Mouse (Mus musculus) layer of hippocampus, adult 9-10 months (tissue): ENCODE measurements at regions not wholly inside any gene's neighbourhood (a gene's known extent, or its start where the extent isn't known, plus 50 kb on each side); places are given as distances from the start of the nearest gene placed in this dataset.
"Not testable (repeated sequence)": the region's sequence is repeated elsewhere in the genome, so short reads cannot be mapped to it uniquely, and the experiment has no call there.

Experiments used
- DNase-seq: peaks from one replicate; pipeline ENCODE4 v3.0.0; 2022; ENCODE audit warnings: low spot score

DNA sequence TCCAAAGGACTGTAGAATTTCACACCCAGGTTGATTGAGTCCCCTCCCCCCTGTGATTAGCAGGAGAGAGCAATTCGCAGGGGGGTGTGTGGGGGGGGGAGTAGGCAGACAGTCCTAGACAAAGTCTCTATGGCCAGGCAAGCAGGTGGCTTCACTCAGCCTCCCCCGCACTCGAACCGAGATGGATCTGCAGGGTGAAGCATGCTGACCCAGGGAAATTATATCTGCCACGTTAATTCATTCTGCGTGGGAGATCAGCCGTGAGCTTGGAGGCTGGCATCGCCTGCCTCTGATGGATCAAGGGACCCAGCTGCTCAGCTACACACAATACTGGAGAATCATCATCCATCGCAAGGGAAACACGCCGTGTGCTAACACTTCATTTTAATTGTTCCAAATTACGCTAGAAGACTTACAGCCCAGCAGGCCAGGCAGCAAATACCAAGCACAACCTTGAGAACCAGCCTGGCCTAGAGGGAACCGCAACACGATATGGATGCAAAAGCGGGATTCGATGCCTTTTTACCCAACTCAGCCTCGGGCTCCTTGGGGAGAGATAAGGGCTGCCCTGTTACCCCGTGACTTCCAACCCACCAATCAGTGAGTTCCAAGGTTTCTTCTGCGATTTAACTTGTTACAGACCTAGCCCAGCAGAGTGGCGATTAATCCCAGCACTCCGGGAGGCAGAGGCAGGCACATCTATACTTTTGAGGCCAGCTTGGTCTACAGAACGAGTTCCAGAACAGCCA, 137.7 kb upstream of the Top1 start:
- DNase-seq: peak; percentile 1

DNA sequence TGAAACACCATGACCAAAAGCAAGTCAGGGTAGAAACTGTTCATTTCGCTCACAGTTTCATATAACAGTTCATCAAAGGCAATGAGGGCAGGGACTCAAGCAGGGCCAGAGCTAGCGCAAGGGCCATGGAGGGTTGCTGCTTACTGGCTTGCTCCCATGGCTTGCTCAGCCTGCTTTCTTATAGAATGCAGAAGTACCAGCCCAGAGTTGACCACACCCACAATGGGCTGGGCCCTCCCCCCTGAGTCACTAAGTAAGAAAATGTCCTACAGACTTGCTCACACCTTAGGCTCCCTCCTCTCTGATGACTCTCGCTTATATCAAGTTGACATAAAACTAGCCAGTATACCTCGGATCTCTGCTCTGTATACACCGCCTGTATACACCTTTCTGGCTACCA, 135.5 kb upstream of the Top1 start:
- no peak for DNase-seq

DNA sequence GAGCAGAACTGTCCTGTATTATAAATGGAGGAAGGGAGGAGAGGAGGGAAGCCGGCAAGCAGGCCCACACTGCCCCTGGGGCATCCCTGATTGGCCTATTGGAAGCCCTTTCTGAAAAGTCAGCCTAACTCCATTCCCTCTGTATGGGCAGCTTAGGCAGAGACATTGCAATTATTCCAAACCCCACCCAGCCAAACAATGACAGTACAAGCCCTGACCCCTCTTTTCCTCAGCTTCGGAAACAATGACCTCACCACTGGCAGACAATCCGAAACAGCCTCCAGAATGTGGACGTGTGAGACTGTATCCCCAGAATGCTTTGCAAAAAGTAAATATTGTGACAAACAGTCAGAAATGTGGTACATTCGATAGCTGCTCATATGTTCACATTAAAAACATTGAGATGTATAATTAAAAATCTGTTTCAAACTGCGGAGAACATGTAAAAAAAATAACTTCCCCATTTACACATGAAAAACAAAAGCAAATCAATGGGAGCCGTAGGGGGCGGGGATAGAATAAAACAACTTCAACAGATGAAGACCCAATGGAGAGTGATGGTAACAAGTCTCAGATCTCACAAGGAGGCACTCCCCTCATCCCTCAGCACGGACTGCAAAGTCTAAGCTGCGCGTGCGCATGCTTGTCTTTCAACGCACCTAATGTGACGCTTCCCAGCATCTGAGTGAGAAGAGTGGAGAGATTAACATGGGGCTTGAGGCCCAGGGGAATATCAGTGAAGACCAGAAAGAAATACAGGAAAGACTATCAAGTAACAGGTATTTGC, 134.9 kb upstream of the Top1 start:
- no peak for DNase-seq

DNA sequence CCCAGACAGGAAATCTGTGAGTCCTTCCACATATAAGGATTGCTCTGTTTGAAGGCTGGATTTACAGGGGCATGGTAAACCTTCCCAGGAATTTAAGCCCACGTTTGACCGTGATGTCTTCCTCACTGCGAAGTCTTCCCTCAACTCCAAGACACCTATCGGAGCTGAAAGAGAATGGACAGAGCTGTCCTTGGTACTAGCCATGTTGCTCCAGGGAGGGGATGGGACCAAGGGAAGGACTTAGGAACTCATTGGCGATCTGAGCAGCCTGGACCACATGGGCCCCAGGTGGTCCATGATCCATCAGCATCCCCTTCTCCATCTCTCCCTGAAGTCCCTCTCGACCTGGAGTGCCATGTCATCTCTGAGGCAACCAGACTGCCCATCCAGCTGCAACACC, 130.1 kb upstream of the Top1 start:
- no peak for DNase-seq

DNA sequence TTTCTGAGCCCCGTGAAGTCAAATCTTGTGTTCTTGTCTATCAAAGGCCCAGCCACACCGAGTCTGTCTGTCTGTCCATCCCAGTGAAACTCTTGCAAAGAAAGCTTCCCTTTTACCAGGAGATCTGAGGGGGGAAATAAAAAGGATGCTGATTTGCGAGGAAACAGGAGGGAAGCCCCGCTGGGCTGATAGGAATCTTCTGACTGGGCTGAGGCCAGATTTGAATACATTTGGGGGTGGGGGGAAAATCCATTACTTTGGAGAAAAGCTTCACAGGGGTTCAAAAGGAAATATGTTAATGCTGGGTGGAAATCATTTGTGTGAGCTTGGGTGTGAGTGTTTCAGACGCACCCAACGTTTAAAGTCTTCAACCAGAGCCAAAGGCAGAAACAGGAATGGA, 129.2 kb upstream of the Top1 start:
- no peak for DNase-seq

DNA sequence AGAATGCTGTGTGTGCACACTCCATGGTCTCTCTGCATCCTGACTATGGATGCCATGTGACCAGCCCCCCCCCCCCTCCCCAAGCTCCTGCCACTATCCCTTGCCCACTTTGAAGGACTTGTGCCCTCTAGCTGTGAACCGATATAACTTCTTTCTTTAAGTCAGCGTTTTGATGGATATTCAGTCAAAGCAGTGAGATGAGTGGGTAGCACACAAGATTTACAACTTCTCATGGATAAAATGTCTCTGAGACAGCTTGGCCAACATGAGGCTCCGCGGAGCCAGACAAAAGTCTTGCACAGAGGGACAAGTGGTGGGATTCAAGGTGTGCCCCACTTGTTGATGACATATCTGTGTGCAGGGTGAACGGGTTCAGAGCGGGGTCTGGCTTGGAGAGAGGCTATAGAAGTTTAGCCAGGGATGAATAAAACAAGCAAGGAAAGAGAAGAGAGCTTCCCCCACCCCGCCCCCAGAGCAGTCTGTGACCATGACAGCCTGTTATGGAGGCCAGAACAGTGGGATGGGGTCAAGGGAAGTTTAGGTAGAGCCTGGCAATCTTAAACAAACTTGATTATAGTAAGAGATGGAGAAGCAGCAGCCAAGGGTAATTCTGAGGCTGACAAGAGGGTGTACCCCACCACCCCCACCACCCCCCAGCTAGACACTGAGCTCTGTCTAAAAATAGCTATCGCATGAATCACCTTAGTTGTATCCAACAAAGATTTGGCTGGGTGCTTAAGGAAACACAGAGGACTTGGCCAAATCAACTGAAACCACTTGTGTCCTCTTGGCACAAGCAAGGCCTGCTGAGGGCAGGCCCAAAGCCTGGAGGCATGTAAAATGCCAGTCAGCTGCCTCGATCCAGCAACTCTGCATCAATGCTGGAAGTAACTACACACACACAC, 120.1 kb upstream of the Top1 start:
- no peak for DNase-seq

DNA sequence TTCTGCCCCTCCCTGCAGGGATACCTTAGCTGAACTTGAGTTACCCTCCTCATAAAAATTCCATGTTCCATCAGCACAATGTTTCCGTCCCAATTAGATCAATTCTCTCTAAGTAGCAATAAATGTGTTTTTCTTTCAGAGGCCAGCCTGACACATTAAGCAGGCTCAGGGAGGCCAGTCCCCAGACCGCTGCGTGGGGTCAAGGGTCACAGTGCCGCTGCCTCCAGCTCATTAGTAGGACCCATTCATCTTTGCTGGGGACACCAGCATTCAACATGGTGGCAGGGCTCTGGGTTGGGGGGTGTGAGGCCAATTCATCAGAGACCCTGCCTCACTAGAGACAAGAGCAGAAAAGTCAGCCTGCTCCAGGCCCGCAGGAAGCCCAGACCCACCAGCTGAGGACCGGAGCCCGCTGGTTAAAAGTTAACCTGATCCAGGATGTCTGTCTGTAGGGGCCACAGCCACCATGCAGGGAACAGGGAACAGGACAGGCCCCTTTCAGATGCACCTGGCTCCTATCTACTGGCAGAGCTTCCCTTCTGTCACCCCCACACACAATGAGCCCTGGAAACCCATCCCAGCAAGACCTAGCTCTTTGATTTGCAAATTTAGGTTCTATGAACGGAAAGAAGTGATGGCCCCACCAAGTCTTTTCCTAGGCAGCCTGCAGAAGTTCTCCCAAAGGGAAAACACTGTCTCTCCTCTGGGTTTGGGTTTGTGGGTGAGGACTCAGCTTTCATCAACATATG, 119.1 kb upstream of the Top1 start:
- no peak for DNase-seq

DNA sequence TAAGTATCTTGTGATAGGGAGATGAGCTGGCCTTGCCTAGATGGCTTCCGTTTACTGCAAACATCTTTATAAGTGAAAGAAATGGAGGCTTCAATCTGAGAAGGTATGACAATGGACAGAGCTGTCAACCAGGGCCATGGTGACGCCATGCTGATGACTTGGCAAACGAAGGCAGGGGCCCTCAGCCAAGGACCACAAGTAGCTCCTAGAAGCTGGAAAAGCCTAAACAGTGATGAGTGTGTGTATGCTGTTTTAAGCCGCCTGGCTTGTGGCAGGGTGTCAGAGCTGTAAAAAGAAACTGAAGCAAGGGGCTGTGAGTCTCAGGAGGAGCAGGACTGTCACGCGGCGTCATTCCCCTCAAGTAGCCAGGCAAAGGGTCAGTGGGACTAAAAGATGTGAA, 116.4 kb upstream of the Top1 start:
- DNase-seq: no peak

DNA sequence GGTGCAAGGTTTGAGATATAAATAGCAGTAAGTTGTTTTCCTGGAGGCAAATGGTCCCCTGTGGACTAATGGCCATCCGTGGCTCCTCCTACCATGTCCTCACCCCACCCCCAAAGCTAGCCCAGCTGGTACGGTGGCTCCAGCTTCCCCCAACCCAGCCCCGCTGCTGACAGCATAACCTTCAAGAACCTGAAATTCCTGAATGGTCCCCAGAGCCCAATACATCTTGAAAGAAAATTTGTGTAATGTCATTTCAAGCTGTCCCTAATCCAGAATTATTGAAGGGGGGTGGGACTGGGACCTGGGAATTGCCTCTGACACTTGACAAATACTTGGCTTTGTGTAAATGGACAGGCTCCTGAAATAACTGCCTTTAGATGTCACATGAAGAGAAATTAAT, 115.3 kb upstream of the Top1 start:
- no peak for DNase-seq

DNA sequence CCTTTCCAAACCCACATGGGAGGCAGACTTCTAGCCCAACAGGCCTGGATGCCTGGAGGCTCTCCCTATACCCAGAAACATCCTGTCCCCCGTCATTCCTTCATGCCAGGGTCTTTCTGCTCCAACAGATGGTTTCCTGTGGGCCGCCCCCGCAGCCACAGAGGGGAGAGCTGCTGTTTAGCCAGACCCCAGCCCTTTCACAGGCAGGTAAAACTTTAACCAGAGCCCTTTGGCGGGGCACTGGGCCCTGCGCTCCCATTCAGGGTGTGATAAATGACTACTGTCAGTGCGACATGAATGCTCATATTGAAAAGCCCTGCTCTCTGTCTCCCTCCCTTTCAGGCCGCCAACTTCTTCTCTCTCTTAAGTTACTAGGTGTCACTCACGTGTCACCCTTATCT, 108.4 kb upstream of the Top1 start:
- no peak for DNase-seq

DNA sequence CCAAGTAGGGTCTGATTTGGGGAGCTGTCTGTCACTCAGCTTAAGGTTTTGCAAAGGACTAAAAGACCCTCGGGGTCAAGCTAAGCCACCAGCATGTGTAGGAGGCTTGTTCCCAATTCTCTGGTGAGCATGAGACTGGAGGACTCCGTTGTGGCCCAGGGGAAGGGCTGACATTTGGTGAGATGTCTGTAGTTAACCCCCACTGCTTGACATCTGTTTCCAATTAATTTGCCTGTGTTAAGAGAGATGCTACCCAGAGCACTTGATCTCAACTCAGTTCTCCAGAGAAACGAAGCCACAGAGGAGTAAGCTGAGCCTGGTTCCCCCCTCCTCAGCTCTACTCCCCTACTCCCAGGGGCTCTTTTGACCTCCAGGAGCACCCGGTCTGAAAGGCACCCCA, 100.2 kb upstream of the Top1 start:
- no peak for DNase-seq

DNA sequence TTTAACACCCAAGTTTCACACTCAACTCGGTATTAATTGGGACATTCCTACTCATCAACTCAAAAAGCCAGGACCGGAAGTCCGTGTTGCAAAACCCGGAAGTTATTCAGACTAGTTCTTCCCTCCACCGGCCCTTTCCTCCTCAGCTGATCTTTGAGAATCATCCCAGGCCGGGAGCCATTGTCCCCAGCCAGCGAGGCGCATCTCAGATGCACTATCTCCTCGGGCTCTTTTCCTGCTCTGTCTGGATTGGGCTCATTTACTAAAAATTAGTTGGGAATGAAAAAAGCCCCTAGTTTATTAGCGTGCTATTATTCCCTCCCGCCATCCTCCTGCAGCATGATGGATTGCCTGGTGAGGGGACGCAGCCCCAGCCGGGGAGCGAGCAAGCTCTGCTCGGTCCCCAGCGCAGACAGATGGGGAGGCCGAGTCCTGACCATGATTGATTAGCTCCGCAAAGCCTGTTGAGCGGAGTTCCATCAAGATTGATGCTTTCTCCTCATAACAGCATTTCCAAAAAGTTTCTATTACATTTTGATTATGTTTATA, 93.5 kb upstream of the Top1 start:
- DNase-seq: no peak

DNA sequence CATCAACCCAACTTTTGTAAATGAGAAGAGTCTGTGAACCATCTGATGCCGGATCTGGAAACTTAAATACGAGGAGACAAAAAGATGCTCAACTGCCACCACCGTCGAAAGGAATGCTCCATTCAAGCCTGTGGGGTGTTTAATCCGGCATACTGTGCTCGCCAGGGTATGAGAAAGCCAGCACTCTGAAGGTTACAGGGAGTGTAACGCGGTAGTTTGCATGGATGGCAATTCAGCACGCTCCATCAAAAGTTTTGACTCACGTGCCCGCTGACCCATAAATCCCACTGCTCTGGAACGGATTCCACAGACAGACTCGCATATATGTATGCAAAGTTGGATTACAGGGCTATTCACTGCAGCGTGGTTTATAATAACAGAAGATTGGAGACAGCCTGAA, 84.0 kb upstream of the Top1 start:
- no peak for DNase-seq

DNA sequence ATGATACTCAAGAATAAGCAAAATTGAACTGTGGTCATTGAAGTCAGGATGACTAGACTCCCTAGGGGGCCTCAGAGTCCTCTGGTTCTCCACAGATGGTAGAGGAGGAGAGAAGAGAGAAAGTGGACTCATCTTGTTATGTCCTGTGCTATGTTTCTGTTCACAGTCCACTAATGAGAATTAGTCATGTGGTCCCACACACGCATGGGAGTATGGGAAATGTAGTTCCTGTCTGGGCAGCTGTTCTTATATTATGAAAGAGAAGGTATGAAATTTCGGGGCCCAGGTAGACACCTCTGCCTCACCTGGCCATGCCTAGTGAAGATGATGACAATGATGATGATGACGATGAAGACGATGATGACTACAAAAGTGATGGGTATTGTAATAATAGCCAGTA, 77.9 kb upstream of the Top1 start:
- no peak for DNase-seq

DNA sequence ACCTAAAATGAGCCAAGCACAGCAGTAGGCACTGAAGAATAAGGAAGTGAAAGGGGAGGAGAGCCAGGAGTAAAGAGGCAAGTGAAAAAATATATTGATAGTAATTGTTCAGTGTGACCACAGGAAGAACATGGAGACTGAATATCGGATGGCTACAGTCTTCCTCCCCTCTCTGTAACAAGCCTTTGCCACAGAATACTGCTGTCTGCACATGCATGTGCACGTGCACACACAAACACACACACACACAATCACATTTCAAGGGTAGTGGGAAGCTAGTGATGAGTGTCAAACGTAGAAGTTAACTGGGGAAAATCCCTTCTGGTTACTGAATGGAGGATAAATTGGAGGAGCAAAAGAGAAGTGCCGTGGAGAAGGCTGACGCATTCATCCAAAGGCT, 76.2 kb upstream of the Top1 start:
- no peak for DNase-seq

DNA sequence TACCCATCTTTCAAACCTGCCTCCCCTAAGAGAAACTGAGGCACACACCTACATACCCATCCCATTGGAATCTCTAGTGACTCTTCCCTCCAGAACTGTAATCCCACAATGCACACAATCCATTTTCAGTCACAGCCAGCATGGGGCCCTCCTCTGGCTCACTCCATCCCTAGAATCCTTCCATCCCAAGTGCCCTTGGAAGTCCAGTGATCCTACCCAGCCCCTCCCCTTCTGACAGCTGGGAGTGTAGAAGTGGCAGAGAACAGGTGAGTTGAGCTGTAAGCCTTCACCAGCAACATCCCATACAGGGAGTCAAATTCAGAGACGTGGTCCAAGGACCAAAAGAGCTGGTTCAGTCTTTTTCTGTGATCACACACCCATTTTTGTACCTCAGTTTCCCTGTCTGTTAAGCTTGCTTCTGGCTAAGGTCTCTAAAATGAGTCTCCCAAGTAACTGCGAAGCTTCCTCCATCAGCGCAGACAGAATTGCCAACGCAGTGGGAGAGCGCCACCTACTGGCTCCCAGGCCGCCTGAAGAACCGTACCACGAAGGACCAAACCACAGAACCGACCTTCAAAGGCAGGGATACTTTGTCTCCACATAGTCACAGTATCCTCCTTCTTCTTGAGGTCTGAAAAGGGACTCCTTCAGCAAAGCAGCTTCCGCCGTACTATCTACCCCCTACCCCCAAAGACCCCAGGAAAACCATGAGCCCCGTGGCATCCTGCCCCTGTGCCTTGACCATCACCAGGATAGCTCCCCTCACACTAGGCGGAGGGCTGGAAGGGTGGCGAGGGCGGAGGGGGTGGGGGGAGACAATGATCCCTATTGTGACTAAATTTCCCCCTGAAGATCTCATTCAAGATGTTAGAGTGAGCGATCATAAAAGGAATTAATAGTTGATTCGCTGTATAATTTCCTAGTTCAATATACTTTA, 67.0 kb upstream of the Top1 start:
- DNase-seq: peak; percentile 77

DNA sequence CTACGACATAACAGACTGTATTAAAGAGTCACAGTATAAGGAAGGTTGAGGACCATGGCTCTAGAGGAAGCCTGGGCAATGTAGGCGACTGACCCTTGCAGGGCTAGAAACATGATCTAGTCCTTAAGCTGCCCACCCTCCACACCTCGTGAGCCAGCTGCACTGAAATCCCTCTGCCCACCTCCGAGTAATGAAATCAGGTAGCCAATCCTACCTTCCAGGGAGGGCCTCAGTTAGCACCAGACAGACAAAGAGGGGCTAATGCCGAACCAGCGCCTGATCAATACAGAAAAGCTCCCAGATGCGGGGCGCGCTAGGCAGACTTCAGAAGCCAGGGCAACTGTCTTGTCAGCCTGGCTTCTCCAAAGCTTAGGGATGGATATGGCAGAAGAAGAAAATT, 65.4 kb upstream of the Top1 start:
- no peak for DNase-seq

DNA sequence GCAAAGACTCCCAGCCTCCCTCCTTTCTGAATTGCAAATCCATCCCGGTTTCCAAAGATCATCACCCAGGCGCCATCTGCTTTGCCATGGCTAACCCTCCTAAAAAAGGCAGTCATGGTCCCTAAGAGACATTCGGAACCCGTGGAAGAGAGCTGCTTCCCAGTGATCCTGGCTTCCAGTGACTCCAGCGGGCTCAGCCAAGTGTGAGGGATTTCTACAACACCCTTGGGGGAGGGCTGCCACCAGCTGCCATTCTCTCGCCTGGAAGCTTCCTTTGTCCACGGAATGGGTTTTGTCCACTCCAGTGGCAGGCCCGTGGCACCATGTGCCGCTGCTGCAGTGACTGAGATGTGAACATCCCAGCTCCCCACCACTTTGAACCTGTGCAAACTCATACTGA, 64.7 kb upstream of the Top1 start:
- DNase-seq: no peak

DNA sequence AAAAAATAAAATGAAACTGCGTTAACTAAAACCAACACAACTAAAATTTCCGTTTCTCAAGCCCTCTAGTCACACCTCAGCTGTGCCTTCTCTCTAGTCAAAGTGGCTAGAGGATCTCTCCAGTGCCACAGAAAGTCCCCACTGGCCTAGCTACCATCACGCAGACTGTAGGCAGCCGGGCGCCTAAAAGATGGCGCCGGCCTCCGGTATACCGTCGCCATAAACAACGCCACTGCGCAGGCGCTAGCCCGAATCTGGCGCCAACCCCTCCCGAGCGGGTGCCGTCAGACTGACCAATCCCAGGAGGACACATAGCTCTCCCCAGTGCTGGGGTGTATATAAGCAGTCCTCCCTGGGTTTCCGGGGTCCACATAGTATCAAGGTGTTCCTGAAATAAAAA, 62.7 kb upstream of the Top1 start:
- not testable (repeated sequence) for DNase-seq

DNA sequence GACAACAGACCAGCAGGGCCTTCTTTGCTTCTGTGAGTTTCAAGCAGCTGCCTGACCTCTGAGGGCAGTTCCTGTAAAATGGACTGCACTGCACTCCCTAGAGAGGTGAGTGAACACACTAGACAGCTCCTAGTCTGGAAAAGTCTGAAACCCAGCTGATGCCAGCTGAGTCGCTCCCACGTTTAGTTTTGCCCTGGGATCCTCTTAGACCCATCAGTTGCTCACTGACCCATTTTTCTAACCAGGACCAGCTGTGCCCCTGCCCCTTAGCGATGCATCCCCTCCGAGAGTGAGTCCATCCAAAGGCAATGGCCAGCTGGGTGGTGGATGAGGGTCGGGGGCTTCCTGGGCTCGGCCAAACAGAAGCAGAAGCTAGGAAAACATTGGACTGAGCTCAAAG, 62.2 kb upstream of the Top1 start:
- no peak for DNase-seq

DNA sequence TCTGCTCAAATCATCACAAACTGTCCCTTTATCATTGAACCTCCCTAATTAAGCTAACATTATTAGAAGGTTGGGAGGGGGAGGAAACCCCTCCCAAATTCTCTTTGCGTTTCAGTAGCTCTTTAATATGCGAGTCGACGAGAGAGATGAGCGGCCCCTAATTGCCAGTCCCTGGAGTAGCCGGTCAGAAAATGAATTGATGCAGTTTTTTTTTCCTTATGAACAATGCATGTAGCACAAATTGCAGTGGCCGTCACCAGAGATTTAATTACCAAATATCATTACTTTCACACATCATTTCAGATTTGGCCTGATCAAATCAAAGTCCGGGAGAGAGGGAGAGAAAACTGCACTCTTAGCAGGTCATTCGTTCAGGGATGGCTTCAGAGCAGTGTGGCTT, 61.1 kb upstream of the Top1 start:
- no peak for DNase-seq
